Mouse (Mus musculus) Patski (cell line): Measurements from ENCODE around the gene Afdn. TPM values are rescaled to one million over a fixed set of nuclear protein-coding genes. Genes with fewer than 3 reads are reported as not detected.

Source experiments
- ATAC-seq: fragments of 100-300 bp; one replicate; pipeline ENCODE4 v1.8.0; 2021
- CTCF ChIA-PET: fragments of 350-600 bp; sonication (Branson Sonifier 250); formaldehyde crosslinking; loops from one replicate; lab custom pipeline; 2022; ENCODE audit warnings: inconsistent platforms; lab: Charles Lee
- POLR2A ChIA-PET: fragments of 350-600 bp; sonication (Branson Sonifier 250); formaldehyde crosslinking; loops from one replicate; lab custom pipeline; 2022; ENCODE audit warnings: antibody characterized with exemption, inconsistent platforms; lab: Charles Lee
- DNase-seq: peaks from one replicate; pipeline ENCODE4 v3.0.0-alpha.2; 2011; ENCODE audit warnings: low read depth, low spot score
- H3K27me3 ChIP-seq: fragments of 371-371 bp; one replicate; pipeline ENCODE4 v1.5.1; 2021
- CTCF ChIP-seq: fragments of 100-300 bp; IDR thresholded peaks from one replicate; pipeline ENCODE4 v1.5.1; 2021
- in situ Hi-C: fragments of 300-500 bp; cut with MboI; formaldehyde crosslinking; loops from 3 replicates; pipeline ENCODE4 v1.11.1; 2018; ENCODE audit warnings: low pct_unique_long_range_greater_than_20kb, mixed read lengths
- polyA plus RNA-seq: library from polyadenylated mRNA; unstranded; gene quantifications from one replicate; pipeline ENCODE4 v1.2.3, GENCODE M21; 2021

Afdn gene
- 167 TPM for polyA plus RNA-seq

- in situ Hi-C loops: loop anchor here (5.0 kb wide), 1 partner anchor 78 kb away; no protein-coding TSS in a partner anchor
- H3K27me3 ChIP-seq: no peaks in the 10 kb centered on the region
- no peak for TF ChIP-seq CTCF
- ATAC-seq (peak; percentile 94), DNase-seq (peak; percentile 46)
- ChIA-PET CTCF (interaction anchor here (0.8 to 1.9 kb wide), 2 partner anchors 15 to 32 kb away, joined by 3 to 5 read pairs; no protein-coding TSS in a partner anchor), POLR2A (interaction anchor here (0.8 to 2.7 kb wide), 5 partner anchors 15 to 90 kb away, joined by 3 to 14 read pairs (median 3); no protein-coding TSS in a partner anchor)
Measured at GRCm38 (mm10) chr17:13759853-13760627, at the start of gene Afdn. Afdn (plus strand) TSS chr17:13760539.

- TF ChIP-seq CTCF: no peak
- ATAC-seq: no peak
- ChIA-PET POLR2A (no interaction called here), CTCF (no interaction called here)
- no peak for DNase-seq
- no peaks in the 10 kb centered on the region for H3K27me3 ChIP-seq
- in situ Hi-C loops: no loop called here
Measured at GRCm38 (mm10) chr17:13711173-13711572, 49.2 kb upstream of the Afdn start.

GRCm38 (mm10) chr17:13712116-13712515 is 48.2 kb upstream of the Afdn start:
- in situ Hi-C loops: no loop called here
- DNase-seq (no peak), ATAC-seq (no peak)
- ChIA-PET POLR2A (no interaction called here), CTCF (no interaction called here)
- H3K27me3 ChIP-seq: no peaks in the 10 kb centered on the region
- no peak for TF ChIP-seq CTCF

- ChIA-PET POLR2A (no interaction called here), CTCF (interaction anchor here (1.5 kb wide), 1 partner anchor 42 kb away, joined by 4 read pairs; no protein-coding TSS in a partner anchor)
- DNase-seq: no peak
- no peaks in the 10 kb centered on the region for H3K27me3 ChIP-seq
- no peak for TF ChIP-seq CTCF
- no peak for ATAC-seq
- in situ Hi-C loops: no loop called here
Measured at GRCm38 (mm10) chr17:13712518-13712917, 47.8 kb upstream of the Afdn start.

GRCm38 (mm10) chr17:13714128-13714527 is 46.2 kb upstream of the Afdn start:
- in situ Hi-C loops: no loop called here
- no peak for TF ChIP-seq CTCF
- ATAC-seq: no peak
- ChIA-PET CTCF (interaction anchor here (1.2 to 1.5 kb wide), 2 partner anchors 10 to 41 kb away, joined by 4 read pairs; no protein-coding TSS in a partner anchor), POLR2A (no interaction called here)
- no peaks in the 10 kb centered on the region for H3K27me3 ChIP-seq
- no peak for DNase-seq

- DNase-seq (no peak), ATAC-seq (peak; percentile 46)
- no peak for TF ChIP-seq CTCF
- in situ Hi-C loops: no loop called here
- ChIA-PET POLR2A (no interaction called here), CTCF (interaction anchor here (1.2 kb wide), 1 partner anchor 11 kb away, joined by 4 read pairs; no protein-coding TSS in a partner anchor)
- no peaks in the 10 kb centered on the region for H3K27me3 ChIP-seq
Measured at GRCm38 (mm10) chr17:13714654-13715053, 45.7 kb upstream of the Afdn start.

- DNase-seq (no peak), ATAC-seq (no peak)
- H3K27me3 ChIP-seq: no peaks in the 10 kb centered on the region
- in situ Hi-C loops: no loop called here
- ChIA-PET CTCF (interaction anchor here (1.1 kb wide), 1 partner anchor 10 kb away, joined by 3 read pairs; no protein-coding TSS in a partner anchor), POLR2A (no interaction called here)
- no peak for TF ChIP-seq CTCF
Measured at GRCm38 (mm10) chr17:13715511-13715910, 44.8 kb upstream of the Afdn start.

- ChIA-PET CTCF (no interaction called here), POLR2A (interaction anchor here (0.5 to 1.3 kb wide), 2 partner anchors 20 to 46 kb away, joined by 3 read pairs; no protein-coding TSS in a partner anchor)
- in situ Hi-C loops: no loop called here
- TF ChIP-seq CTCF: no peak
- ATAC-seq (no peak), DNase-seq (no peak)
- no peaks in the 10 kb centered on the region for H3K27me3 ChIP-seq
Measured at GRCm38 (mm10) chr17:13716336-13716735, 44.0 kb upstream of the Afdn start.

GRCm38 (mm10) chr17:13717428-13717827 is 42.9 kb upstream of the Afdn start:
- CTCF ChIA-PET: interaction anchor here (0.8 to 1.4 kb wide), 4 partner anchors 11 to 45 kb away, joined by 3 to 5 read pairs (median 4); partner anchors contain the start of gene Tcte2
- H3K27me3 ChIP-seq: no peaks in the 10 kb centered on the region
- DNase-seq (no peak), ATAC-seq (peak; percentile 72)
- POLR2A ChIA-PET: interaction anchor here (0.5 to 1.4 kb wide), 4 partner anchors 11 to 85 kb away, joined by 3 to 4 read pairs (median 4); no protein-coding TSS in a partner anchor
- TF ChIP-seq CTCF: no peak
- in situ Hi-C loops: no loop called here

- ATAC-seq (no peak), DNase-seq (no peak)
- POLR2A ChIA-PET: interaction anchor here (1.5 kb wide), 1 partner anchor 7 kb away, joined by 3 read pairs; no protein-coding TSS in a partner anchor
- H3K27me3 ChIP-seq: no peaks in the 10 kb centered on the region
- CTCF ChIA-PET: interaction anchor here (1.1 to 1.2 kb wide), 2 partner anchors 19 to 25 kb away, joined by 3 read pairs; no protein-coding TSS in a partner anchor
- in situ Hi-C loops: no loop called here
- TF ChIP-seq CTCF: no peak
Measured at GRCm38 (mm10) chr17:13720187-13720586, 40.2 kb upstream of the Afdn start.

- in situ Hi-C loops: no loop called here
- ATAC-seq: no peak
Measured at GRCm38 (mm10) chr17:13721372-13721771, 39.0 kb upstream of the Afdn start.

More at GRCm38 (mm10) chr17:13721372-13721771, 39.0 kb upstream of the Afdn start:
- no peaks in the 10 kb centered on the region for H3K27me3 ChIP-seq
- DNase-seq: no peak
- POLR2A ChIA-PET: no interaction called here
- CTCF ChIA-PET: no interaction called here
- TF ChIP-seq CTCF: no peak
